8 mouse cellular contexts compared by ENCODE assay signal in genomic region chr3:97657655-97658411, GRCm38 (mm10). TPM values are rescaled to one million over a fixed set of nuclear protein-coding genes. Genes with fewer than 3 reads are reported as not detected.
A peak's percentile ranks its signal among the peaks of the same experiment; 100 is the strongest.
DNase-seq lines count a peak whose midpoint lies in the region; ATAC-seq lines count a peak whose summit lies in the region.

Prkab2 (plus strand) TSS chr3:97658193.

- peak within 1 kb of the TSS; percentile 33; the same call in 1 of the 2 replicates for H3K27ac ChIP-seq in hindbrain, embryonic 11.5 days (ENCODE audit: low read depth, low read length)

- DNase-seq in Muller cell, postnatal 12 days (ENCODE audit: inconsistent ontology term): peak; percentile 99
- peak; percentile 98 for DNase-seq in cerebellum, adult 9-11 months
- DNase-seq in frontal cortex, adult 2 months (ENCODE audit: extremely low spot score in 1 of 2, low spot score in 1 of 2): peak; percentile 98 to 99
- peak; percentile 99 for DNase-seq in hindbrain, embryonic 11.5 days (ENCODE audit: low spot score)
- DNase-seq in layer of hippocampus, postnatal 10 days (ENCODE audit: low spot score in 2 of 2): peak; percentile 98 to 99
- peak; percentile 99 for DNase-seq in lung, postnatal 10 days
- peak; percentile 99 for DNase-seq in ovary, postnatal 36 days (ENCODE audit: low spot score)
- peak; percentile 99 for DNase-seq in thymus, postnatal 25 days

- peak within 1 kb of the TSS; percentile 80 for H3K4me2 ChIP-seq in hindbrain, embryonic 11.5 days (replicated peaks; ENCODE audit: low read depth, low read length)

- H3K9me3 ChIP-seq in hindbrain, embryonic 11.5 days (ENCODE audit: control insufficient read depth, low read length): no peaks in the 10 kb centered on the region

- 0 out of 2 replicates have a peak, but pooled peaks cover 4% of the 10 kb centered on the region for H3K4me1 ChIP-seq in hindbrain, embryonic 11.5 days (replicated peaks; ENCODE audit: control insufficient read depth, insufficient read depth, low read length)

- H3K36me3 ChIP-seq in hindbrain, embryonic 11.5 days (ENCODE audit: control insufficient read depth, insufficient read depth, low read length): no peaks in the 10 kb centered on the region

- H3K4me3 ChIP-seq in hindbrain, embryonic 11.5 days (ENCODE audit: low read depth, low read length): peak within 1 kb of the TSS; percentile 92

- WGBS in hindbrain, embryonic 11.5 days: 2% methylated on average over 51 of the region's 51 CpGs

- peak within 1 kb of the TSS; percentile 75 for H3K9ac ChIP-seq in hindbrain, embryonic 11.5 days (ENCODE audit: low read depth, low read length)

- peak; percentile 96 for ATAC-seq in hindbrain, embryonic 11.5 days (ENCODE audit: low FRiP score)

- no peaks in the 10 kb centered on the region for H3K27me3 ChIP-seq in hindbrain, embryonic 11.5 days (ENCODE audit: control insufficient read depth, insufficient read depth, low read length)

RNA-seq across cellular contexts. Expression of gene Prkab2, which starts in this region (rescaled TPM):
- 25.0 and 26.1 TPM in 2 replicates for polyA plus RNA-seq in frontal cortex, adult 2 months (2012; rRNA removed)
- polyA plus RNA-seq in hindbrain, embryonic 11.5 days (2014; fragmentation: Nextera tagmentation; extraction: Ambion mirVana): 5.0 and 6.2 TPM in 2 replicates
- 10 to 100 TPM; 38.3 to 39.9 TPM for total RNA-seq in layer of hippocampus, postnatal 10 days (2021)

Comparison
In these comparisons a context has a peak if more than half of its experiments do, and no peak if none do; other contexts are left out.
1. Peak in every context shown above with its lines: DNase-seq, ATAC-seq, H3K4me3 ChIP-seq and H3K27ac ChIP-seq.